Mouse (Mus musculus) kidney, embryonic 14.5 days (tissue): ENCODE results near the gene Luc7l3. TPM values are rescaled to one million over a fixed set of nuclear protein-coding genes. Genes with fewer than 3 reads are reported as not detected.
A peak's percentile ranks its signal among the peaks of the same experiment; 100 is the strongest.

Experiments used
- ATAC-seq: fragments of 200-750 bp; cut with Nextera tagmentation; 2 replicates; pipeline ENCODE4 v1.8.0; 2017; ENCODE audit warnings: moderate number of reproducible peaks, mild to moderate bottlenecking, moderate TSS enrichment, moderate library complexity; ENCODE audit not compliant: low FRiP score, low TSS enrichment
- H3K27ac ChIP-seq: fragments of 300-500 bp; sonication (generic); 2 replicates; pipeline ENCODE4 v1.5.1; 2014; ENCODE audit warnings: low read depth, mild to moderate bottlenecking, low read length, moderate library complexity, mixed read lengths
- H3K27me3 ChIP-seq: fragments of 300-500 bp; sonication (generic); 2 replicates; pipeline ENCODE4 v1.6.1; 2014; ENCODE audit warnings: mild to moderate bottlenecking, low read length; ENCODE audit not compliant: control insufficient read depth, insufficient read depth
- H3K36me3 ChIP-seq: fragments of 300-500 bp; sonication (generic); 2 replicates; pipeline ENCODE4 v1.6.1; 2014; ENCODE audit warnings: low read length, mixed read lengths; ENCODE audit not compliant: control insufficient read depth, insufficient read depth
- H3K4me1 ChIP-seq: fragments of 300-500 bp; sonication (generic); 2 replicates; pipeline ENCODE4 v1.6.1; 2014; ENCODE audit warnings: low read length, mixed read lengths; ENCODE audit not compliant: control insufficient read depth, insufficient read depth
- H3K4me2 ChIP-seq: fragments of 300-500 bp; sonication (generic); replicated peaks from 2 replicates; pipeline ENCODE4 v1.6.1; 2014; ENCODE audit warnings: low read depth, mild to moderate bottlenecking, low read length
- H3K4me3 ChIP-seq: fragments of 300-500 bp; sonication (generic); 2 replicates; pipeline ENCODE4 v1.5.1; 2014; ENCODE audit warnings: mild to moderate bottlenecking, low read length
- H3K9ac ChIP-seq: fragments of 300-500 bp; sonication (generic); 2 replicates; pipeline ENCODE4 v1.6.1; 2014; ENCODE audit warnings: low read depth, mild to moderate bottlenecking, low read length, moderate library complexity
- H3K9me3 ChIP-seq: fragments of 300-500 bp; sonication (generic); 2 replicates; pipeline ENCODE4 v1.6.1; 2016; ENCODE audit warnings: low read length; ENCODE audit not compliant: control insufficient read depth
- WGBS: fragments of 180-500 bp; shearing (Covaris S2); extraction: QIAGEN DNeasy Blood & Tissue Kit; methylation state at CpG from one replicate; pipeline ENCODE4 v1.1.7; 2014; 5-methylcytosine and 5-hydroxymethylcytosine counted together
- polyA plus RNA-seq: library from polyadenylated mRNA; unstranded; fragments of >200 nt; fragmentation: Nextera tagmentation; extraction: Ambion mirVana; gene quantifications from 2 replicates; pipeline ENCODE4 v1.2.1, GENCODE M21; 2014

Luc7l3 gene
- polyA plus RNA-seq, 1 experiment from 2014 or later, result 106 TPM

- Histone ChIP-seq H3K4me1 (peaks cover 40% of the 10 kb centered on the region), H3K4me3 (no peak overlapping the region), H3K9me3 (no peaks in the 10 kb centered on the region), H3K36me3 (no peaks in the 10 kb centered on the region; the same call in 1 of the 2 replicates), H3K27ac (no peak overlapping the region), H3K9ac (no peak overlapping the region), H3K4me2 (no peak overlapping the region), H3K27me3 (no peaks in the 10 kb centered on the region)
- WGBS, result 51% methylated on average over 4 of the region's 4 CpGs
- no peak for ATAC-seq
Observed at GRCm38 (mm10) chr11:94317515-94317914, 4.3 kb downstream of the Luc7l3 start.

GRCm38 (mm10) chr11:94317014-94317413 lies 4.8 kb downstream of the Luc7l3 start:
- Histone ChIP-seq H3K9me3 (no peaks in the 10 kb centered on the region), H3K4me3 (no peak overlapping the region), H3K27me3 (no peaks in the 10 kb centered on the region), H3K4me1 (peaks cover 40% of the 10 kb centered on the region), H3K4me2 (no peak overlapping the region), H3K9ac (no peak overlapping the region), H3K36me3 (no peaks in the 10 kb centered on the region; the same call in 1 of the 2 replicates), H3K27ac (no peak overlapping the region)
- 68% methylated on average over 1 of the region's 1 CpGs for WGBS
- ATAC-seq, result no peak

GRCm38 (mm10) chr11:94316528-94316927 lies 5.3 kb downstream of the Luc7l3 start:
- H3K4me2 ChIP-seq, result 0 out of 2 replicates have a peak overlapping the region, but pooled peaks have one; percentile 3
- peaks cover 40% of the 10 kb centered on the region for H3K4me1 ChIP-seq
- no peak overlapping the region for H3K27ac ChIP-seq
- no peak overlapping the region for H3K9ac ChIP-seq
- no peaks in the 10 kb centered on the region for H3K9me3 ChIP-seq
- no peak overlapping the region for H3K4me3 ChIP-seq
- no peaks in the 10 kb centered on the region; the same call in 1 of the 2 replicates for H3K36me3 ChIP-seq
- H3K27me3 ChIP-seq, result no peaks in the 10 kb centered on the region
- ATAC-seq, result no peak
- WGBS, result 75% methylated on average over 2 of the region's 2 CpGs

- Histone ChIP-seq H3K4me1 (peaks cover 39% of the 10 kb centered on the region), H3K9ac (no peak overlapping the region), H3K9me3 (no peaks in the 10 kb centered on the region)
Observed at GRCm38 (mm10) chr11:94315308-94315707, 6.5 kb downstream of the Luc7l3 start.

GRCm38 (mm10) chr11:94314098-94314652 lies 7.6 kb downstream of the Luc7l3 start:
- whole genome bisulfite sequencing, result 62% methylated on average over 2 of the region's 2 CpGs
- H3K4me1 ChIP-seq, result peaks cover 36% of the 10 kb centered on the region

More at GRCm38 (mm10) chr11:94315308-94315707, 6.5 kb downstream of the Luc7l3 start:
- Histone ChIP-seq H3K4me2 (no peak overlapping the region), H3K27me3 (no peaks in the 10 kb centered on the region), H3K27ac (no peak overlapping the region), H3K4me3 (no peak overlapping the region), H3K36me3 (no peaks in the 10 kb centered on the region; the same call in 1 of the 2 replicates)
- 59% methylated on average over 1 of the region's 1 CpGs for WGBS
- no peak for ATAC-seq

GRCm38 (mm10) chr11:94312733-94313132 lies 9.1 kb downstream of the Luc7l3 start:
- no peak overlapping the region for H3K4me3 ChIP-seq
- H3K36me3 ChIP-seq, result peaks cover 12% of the 10 kb centered on the region; the same call in 1 of the 2 replicates
- no peak overlapping the region for H3K9ac ChIP-seq
- peaks cover 35% of the 10 kb centered on the region for H3K4me1 ChIP-seq
- no peaks in the 10 kb centered on the region for H3K9me3 ChIP-seq
- H3K4me2 ChIP-seq, result no peak overlapping the region
- H3K27me3 ChIP-seq, result no peaks in the 10 kb centered on the region
- no peak overlapping the region for H3K27ac ChIP-seq
- WGBS, result 91% methylated on average over 1 of the region's 1 CpGs
- no peak for ATAC-seq

More at GRCm38 (mm10) chr11:94314098-94314652, 7.6 kb downstream of the Luc7l3 start:
- H3K4me2 ChIP-seq, result no peak overlapping the region
- no peak overlapping the region for H3K27ac ChIP-seq
- no peak overlapping the region for H3K4me3 ChIP-seq
- ATAC-seq, result no peak
- H3K9me3 ChIP-seq, result no peaks in the 10 kb centered on the region
- H3K9ac ChIP-seq, result no peak overlapping the region
- peaks cover under 1% of the 10 kb centered on the region; the same call in 1 of the 2 replicates for H3K36me3 ChIP-seq
- H3K27me3 ChIP-seq, result no peaks in the 10 kb centered on the region

- Histone ChIP-seq H3K27ac (no peak overlapping the region), H3K4me2 (no peak overlapping the region), H3K27me3 (no peaks in the 10 kb centered on the region), H3K4me1 (no peaks in the 10 kb centered on the region), H3K9ac (no peak overlapping the region), H3K4me3 (no peak overlapping the region), H3K36me3 (peaks cover 94% of the 10 kb centered on the region), H3K9me3 (no peaks in the 10 kb centered on the region)
- 78% methylated on average over 9 of the region's 9 CpGs for WGBS
- no peak for ATAC-seq
Observed at GRCm38 (mm10) chr11:94294996-94295845, 26.6 kb downstream of the Luc7l3 start.

- WGBS, result 94% methylated on average over 10 of the region's 10 CpGs
Observed at GRCm38 (mm10) chr11:94290062-94290740, 31.6 kb downstream of the Luc7l3 start.

More at GRCm38 (mm10) chr11:94290062-94290740, 31.6 kb downstream of the Luc7l3 start:
- Histone ChIP-seq H3K4me1 (no peaks in the 10 kb centered on the region), H3K9ac (no peak overlapping the region), H3K27me3 (no peaks in the 10 kb centered on the region), H3K4me3 (no peak overlapping the region), H3K9me3 (no peaks in the 10 kb centered on the region), H3K4me2 (no peak overlapping the region), H3K36me3 (peaks cover 94% of the 10 kb centered on the region), H3K27ac (no peak overlapping the region)
- no peak for ATAC-seq
